Mouse (Mus musculus): ENCODE data around the gene Krtcap2. TPM values are rescaled to one million over a fixed set of nuclear protein-coding genes. Genes with fewer than 3 reads are reported as not detected.

Gene Krtcap2
- total and polyA plus RNA-seq, 3 experiments, result 143 to 230 (median 180) TPM

GRCm38 (mm10) chr3:89291874-89292273 lies 46.1 kb downstream of the Krtcap2 start:
- Histone ChIP-seq H3K79me2 (replicated peaks; ENCODE audit: control insufficient read depth, extremely low read depth, insufficient read depth, poor library complexity, severe bottlenecking) (no peaks in the 10 kb centered on the region), H3K4me3 (replicated peaks in 1 of 3; ENCODE audit: low read depth in 2 of 3, low read length in 2 of 3, poor library complexity in 1 of 3) (no peak overlapping the region), H3K9ac (ENCODE audit: insufficient read depth, low read depth) (no peak overlapping the region), H3K27ac (ENCODE audit: insufficient read depth, low read depth) (no peak overlapping the region), H3K27me3 (replicated peaks) (no peaks in the 10 kb centered on the region), H3K4me2 (ENCODE audit: insufficient read depth, low read depth, poor library complexity, severe bottlenecking) (no peak overlapping the region), H3K4me1 (ENCODE audit: control insufficient read depth in 1 of 2, insufficient read depth in 2 of 2) (peaks cover 12 to 42% of the 10 kb centered on the region in 2 experiments), H3K36me3 (replicated peaks in 1 of 2; ENCODE audit: control insufficient read depth in 1 of 2, insufficient read depth in 1 of 2, low read length in 1 of 2) (no peaks in the 10 kb centered on the region), H3K9me3 (replicated peaks; ENCODE audit: low read length) (no peaks in the 10 kb centered on the region)
- in situ Hi-C loops (cut with MboI; ENCODE audit: low pct_ligation_motif_present, low pct_unique_long_range_greater_than_20kb, low sequenced_read_pairs) (no loop called here), dilution Hi-C loops (cut with MboI; ENCODE audit: extremely low pct_ligation_motif_present, extremely low pct_unique_long_range_greater_than_20kb, low sequenced_read_pairs) (no loop called here)
- DNase-seq (ENCODE audit: extremely low read depth), result no peak
- TF ChIP-seq POLR2AphosphoS2 (IDR thresholded peaks at IDR 0.05; ENCODE audit: low read depth, low read length) (no peak), ZKSCAN1 (IDR thresholded peaks at IDR 0.05; ENCODE audit: borderline replicate concordance, low read depth, low read length) (no peak), CHD1 (IDR thresholded peaks at IDR 0.05; ENCODE audit: low read depth, low read length) (no peak), MAFK (IDR thresholded peaks at IDR 0.05; ENCODE audit: insufficient replicate concordance, low read length) (no peak), CTCF (conservative IDR thresholded peaks at IDR 0.05 in 1 of 2, IDR thresholded peaks at IDR 0.05 in 1 of 2; ENCODE audit: low read depth in 2 of 2, low read length in 2 of 2) (no peak)

- TF ChIP-seq SIN3A (IDR thresholded peaks at IDR 0.05; ENCODE audit: low read length), result no peak
- no peak for TF ChIP-seq EP300 (IDR thresholded peaks at IDR 0.05; ENCODE audit: low read length)
- no peak for TF ChIP-seq POLR2A (IDR thresholded peaks at IDR 0.05; ENCODE audit: low read depth, low read length)
- no peak for TF ChIP-seq NELFE (IDR thresholded peaks at IDR 0.05; ENCODE audit: low read depth, low read length)
- no peak for TF ChIP-seq MYC (IDR thresholded peaks at IDR 0.05; ENCODE audit: low read depth, low read length)
- TF ChIP-seq ZKSCAN1 (IDR thresholded peaks at IDR 0.05; ENCODE audit: borderline replicate concordance, low read depth, low read length), result no peak
- TF ChIP-seq BHLHE40 (IDR thresholded peaks at IDR 0.05; ENCODE audit: low read depth, low read length), result no peak
- no peak for TF ChIP-seq ETS1 (conservative IDR thresholded peaks at IDR 0.05; ENCODE audit: low read depth, low read length)
- TF ChIP-seq ZC3H11A (IDR thresholded peaks at IDR 0.05; ENCODE audit: low read depth, low read length), result no peak
- TF ChIP-seq UBTF (IDR thresholded peaks at IDR 0.05; ENCODE audit: low read depth, low read length), result no peak
- TF ChIP-seq TBP (conservative IDR thresholded peaks at IDR 0.05; ENCODE audit: low read depth, low read length), result no peak
- TF ChIP-seq MXI1 (IDR thresholded peaks at IDR 0.05; ENCODE audit: low read depth, low read length), result no peak
- H3K79me2 ChIP-seq (replicated peaks; ENCODE audit: control insufficient read depth, extremely low read depth, insufficient read depth, poor library complexity, severe bottlenecking), result no peaks in the 10 kb centered on the region
- peaks cover 12 to 45% of the 10 kb centered on the region in 2 experiments for H3K4me1 ChIP-seq (ENCODE audit: control insufficient read depth in 1 of 2, insufficient read depth in 2 of 2)
- H3K9ac ChIP-seq (ENCODE audit: insufficient read depth, low read depth), result no peak overlapping the region
- no peak overlapping the region for H3K27ac ChIP-seq (ENCODE audit: insufficient read depth, low read depth)
- no peak overlapping the region for H3K4me2 ChIP-seq (ENCODE audit: insufficient read depth, low read depth, poor library complexity, severe bottlenecking)
- no peaks in the 10 kb centered on the region for H3K27me3 ChIP-seq (replicated peaks)
- no peaks in the 10 kb centered on the region for H3K36me3 ChIP-seq (replicated peaks in 1 of 2; ENCODE audit: control insufficient read depth in 1 of 2, insufficient read depth in 1 of 2, low read length in 1 of 2)
- H3K4me3 ChIP-seq (replicated peaks in 1 of 3; ENCODE audit: low read depth in 2 of 3, low read length in 2 of 3, poor library complexity in 1 of 3), result no peak overlapping the region
- H3K9me3 ChIP-seq (replicated peaks; ENCODE audit: low read length), result no peaks in the 10 kb centered on the region
- dilution Hi-C loops (cut with MboI; ENCODE audit: extremely low pct_ligation_motif_present, extremely low pct_unique_long_range_greater_than_20kb, low sequenced_read_pairs) (no loop called here), in situ Hi-C loops (cut with MboI; ENCODE audit: low pct_ligation_motif_present, low pct_unique_long_range_greater_than_20kb, low sequenced_read_pairs) (no loop called here)
- no peak for DNase-seq (ENCODE audit: extremely low read depth)
These were observed 46.5 kb downstream of the Krtcap2 start for GRCm38 (mm10) chr3:89292303-89292702.

Data from CH12.LX (cell line).